Mouse (Mus musculus) G1E (cell line): ENCODE measurements around the gene Aimp1. TPM values are rescaled to one million over a fixed set of nuclear protein-coding genes. Genes with fewer than 3 reads are reported as not detected.

ENCODE experiments used
- ATAC-seq: 2 replicates; pipeline ENCODE4 v1.8.0; 2016; ENCODE audit warnings: mild to moderate bottlenecking; ENCODE audit not compliant: insufficient number of reproducible peaks, poor library complexity, low FRiP score, severe bottlenecking; ENCODE audit errors: extremely low read depth
- DNase-seq: peaks from one replicate; pipeline ENCODE4 v3.0.0; 2012; ENCODE audit warnings: low spot score
- H3K27me3 ChIP-seq: 2 replicates; pipeline ENCODE4 v1.6.1; 2012; ENCODE audit warnings: mild to moderate bottlenecking, low read length, inconsistent platforms; ENCODE audit not compliant: insufficient read depth
- H3K36me3 ChIP-seq: replicated peaks from 2 replicates; pipeline ENCODE3; 2012; ENCODE audit warnings: mild to moderate bottlenecking, inconsistent platforms
- H3K4me1 ChIP-seq: 2 replicates; pipeline ENCODE4 v1.6.1; 2012; ENCODE audit warnings: low read depth, low read length, inconsistent platforms, mixed read lengths; ENCODE audit not compliant: insufficient read depth
- H3K4me3 ChIP-seq: 2 replicates; pipeline ENCODE4 v1.5.1; 2012; ENCODE audit warnings: low read depth, mild to moderate bottlenecking, inconsistent platforms, low read length, moderate library complexity, mixed read lengths
- H3K9me3 ChIP-seq: replicated peaks from 2 replicates; pipeline ENCODE4 v1.6.1; 2012; ENCODE audit warnings: inconsistent platforms
- CTCF ChIP-seq: IDR thresholded peaks from 2 replicates; pipeline ENCODE4 v1.5.1; 2012; ENCODE audit warnings: low read depth, low read length, inconsistent platforms, mixed read lengths
- GATA1 ChIP-seq: IDR thresholded peaks from 2 replicates; pipeline ENCODE4 v1.6.1; 2012; ENCODE audit warnings: borderline replicate concordance, low read length, inconsistent platforms, mixed read lengths
- GATA2 ChIP-seq: IDR thresholded peaks from 2 replicates; pipeline ENCODE4 v1.6.1; 2012; ENCODE audit warnings: low read depth, low read length, inconsistent platforms, borderline replicate concordance
- POLR2AphosphoS5 ChIP-seq: IDR thresholded peaks from 2 replicates; pipeline ENCODE4 v1.6.1; 2012; ENCODE audit warnings: low read depth, low read length, inconsistent platforms; ENCODE audit not compliant: insufficient replicate concordance
- TAL1 ChIP-seq: conservative IDR thresholded peaks from 2 replicates; pipeline ENCODE4 v1.6.1; 2012; ENCODE audit warnings: low read depth, low read length, inconsistent platforms, mixed read lengths
- polyA plus RNA-seq: library from polyadenylated mRNA; stranded (reverse); fragments of >175 nt; gene quantifications from 2 replicates; pipeline ENCODE4 v1.2.3, GENCODE M21; 2012
- total RNA-seq, 2 experiments: library from RNA; stranded (forward) in 1 of 2; stranded (reverse) in 1 of 2; fragments of 200-1000 nt in 1 of 2; fragments of >200 nt in 1 of 2; fragmentation: Nextera tagmentation in 1 of 2; gene quantifications; 2 replicates each; pipeline ENCODE4 v1.2.3; 2014 to 2017

Aimp1 gene
- 89.3 and 114 TPM in 2 replicates for total RNA-seq (2014; fragmentation: Nextera tagmentation)
- total RNA-seq (2017), result 106 and 110 TPM in 2 replicates
- 9.1 and 11.4 TPM in 2 replicates for polyA plus RNA-seq

GRCm38 (mm10) chr3:132684231-132684928 is at the start of gene Aimp1:
TSS of gene Aimp1 (minus strand) at chr3:132684370.
- peaks cover 22% of the 10 kb centered on the region for H3K36me3 ChIP-seq
- H3K4me3 ChIP-seq, result peak within 1 kb of the TSS; percentile 94
- TF ChIP-seq GATA1 (no peak), POLR2AphosphoS5 (no peak), CTCF (no peak), GATA2 (no peak), TAL1 (no peak)
- peaks cover 17% of the 10 kb centered on the region for H3K4me1 ChIP-seq
- H3K9me3 ChIP-seq, result no peaks in the 10 kb centered on the region
- H3K27me3 ChIP-seq, result no peaks in the 10 kb centered on the region
- DNase-seq (no peak), ATAC-seq (no peak)

- H3K4me1 ChIP-seq, result no peaks in the 10 kb centered on the region
- ATAC-seq (no peak), DNase-seq (no peak)
- no peaks in the 10 kb centered on the region for H3K27me3 ChIP-seq
- no peak overlapping the region for H3K4me3 ChIP-seq
- H3K36me3 ChIP-seq, result peaks cover 32% of the 10 kb centered on the region
- TF ChIP-seq GATA1 (no peak), TAL1 (no peak), POLR2AphosphoS5 (no peak), GATA2 (no peak), CTCF (no peak)
- no peaks in the 10 kb centered on the region for H3K9me3 ChIP-seq
Observed at GRCm38 (mm10) chr3:132724326-132724725, 40.2 kb upstream of the Aimp1 start.

DNA sequence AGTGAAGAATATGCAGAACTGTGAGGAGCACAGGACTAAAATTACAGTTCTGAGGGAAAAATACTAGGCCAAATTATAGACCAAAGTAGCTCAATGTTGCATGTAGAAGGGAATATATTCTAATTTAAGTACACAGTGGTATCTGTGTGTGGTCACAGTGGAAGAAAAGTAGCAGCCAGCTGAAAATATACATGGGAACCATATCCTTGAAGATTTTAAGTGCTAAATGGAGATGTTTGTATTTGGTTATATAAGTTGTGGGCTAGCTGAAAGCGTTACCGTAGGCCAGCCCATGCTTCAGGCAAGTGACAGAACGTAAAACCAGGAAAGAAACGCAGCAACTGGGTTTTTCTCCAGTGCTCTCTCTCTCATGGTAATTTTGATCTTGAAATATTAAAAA is 33.1 kb upstream of the Aimp1 start:
- H3K4me3 ChIP-seq, result no peak overlapping the region
- H3K9me3 ChIP-seq, result no peaks in the 10 kb centered on the region
- ATAC-seq (no peak), DNase-seq (no peak)
- no peaks in the 10 kb centered on the region for H3K4me1 ChIP-seq
- TF ChIP-seq GATA1 (no peak), CTCF (no peak)
- no peaks in the 10 kb centered on the region for H3K27me3 ChIP-seq
- peaks cover 21% of the 10 kb centered on the region for H3K36me3 ChIP-seq

GRCm38 (mm10) chr3:132713913-132714312 is 29.7 kb upstream of the Aimp1 start:
- no peak for DNase-seq
- H3K4me1 ChIP-seq, result no peaks in the 10 kb centered on the region

GRCm38 (mm10) chr3:132706977-132707376 is 22.8 kb upstream of the Aimp1 start:
- ATAC-seq (no peak), DNase-seq (no peak)
- H3K4me3 ChIP-seq, result no peak overlapping the region
- H3K9me3 ChIP-seq, result no peaks in the 10 kb centered on the region
- H3K27me3 ChIP-seq, result no peaks in the 10 kb centered on the region
- no peaks in the 10 kb centered on the region for H3K4me1 ChIP-seq
- H3K36me3 ChIP-seq, result peaks cover 29% of the 10 kb centered on the region
- TF ChIP-seq GATA2 (no peak), CTCF (no peak), POLR2AphosphoS5 (no peak), TAL1 (no peak), GATA1 (no peak)

More at GRCm38 (mm10) chr3:132713913-132714312, 29.7 kb upstream of the Aimp1 start:
- no peak for ATAC-seq
- H3K36me3 ChIP-seq, result peaks cover 17% of the 10 kb centered on the region
- no peaks in the 10 kb centered on the region for H3K9me3 ChIP-seq
- no peaks in the 10 kb centered on the region for H3K27me3 ChIP-seq
- no peak overlapping the region for H3K4me3 ChIP-seq
- TF ChIP-seq POLR2AphosphoS5, result no peak
- no peak for TF ChIP-seq GATA2
- no peak for TF ChIP-seq TAL1
- no peak for TF ChIP-seq CTCF
- TF ChIP-seq GATA1, result no peak

- no peaks in the 10 kb centered on the region for H3K9me3 ChIP-seq
- no peak for TF ChIP-seq TAL1
- TF ChIP-seq CTCF, result no peak
- TF ChIP-seq POLR2AphosphoS5, result no peak
- TF ChIP-seq GATA2, result no peak
- TF ChIP-seq GATA1, result no peak
- no peak for DNase-seq
- H3K4me1 ChIP-seq, result no peaks in the 10 kb centered on the region
- peaks cover 43% of the 10 kb centered on the region for H3K36me3 ChIP-seq
- no peak for ATAC-seq
- H3K27me3 ChIP-seq, result no peaks in the 10 kb centered on the region
- no peak overlapping the region for H3K4me3 ChIP-seq
Observed at GRCm38 (mm10) chr3:132704216-132704615, 20.0 kb upstream of the Aimp1 start.

DNA sequence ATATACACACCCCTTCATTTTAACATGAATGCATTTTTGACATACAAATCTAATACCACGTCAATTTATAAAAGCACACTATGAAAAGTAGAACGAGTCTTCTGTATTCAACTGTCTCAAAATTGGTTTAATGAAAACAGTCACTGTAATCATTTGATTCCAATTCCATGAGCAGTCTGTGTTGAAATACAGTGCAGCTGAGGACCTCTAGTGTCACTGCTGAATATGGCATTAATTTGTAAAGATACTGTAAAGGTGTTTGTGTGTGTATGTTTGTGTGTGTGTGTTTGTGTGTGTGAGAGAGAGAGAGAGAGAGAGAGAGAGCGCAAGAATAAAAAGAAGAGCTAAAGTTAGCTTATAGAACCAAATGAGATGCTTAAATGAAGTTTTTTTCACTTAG is 17.2 kb upstream of the Aimp1 start:
- H3K4me1 ChIP-seq, result no peaks in the 10 kb centered on the region
- TF ChIP-seq TAL1 (no peak), GATA1 (no peak), POLR2AphosphoS5 (no peak), CTCF (no peak), GATA2 (no peak)
- DNase-seq (no peak), ATAC-seq (peak; percentile 63; the same call in 1 of the 2 replicates)
- H3K27me3 ChIP-seq, result no peaks in the 10 kb centered on the region
- H3K4me3 ChIP-seq, result no peak overlapping the region
- peaks cover 37% of the 10 kb centered on the region for H3K36me3 ChIP-seq
- H3K9me3 ChIP-seq, result no peaks in the 10 kb centered on the region
